Mouse (Mus musculus) embryonic fibroblast, embryonic 13.5 days (primary cell): ENCODE measurements around the gene Lmod3.

ENCODE experiments used
- CTCF ChIP-seq: IDR thresholded peaks from 2 replicates; pipeline ENCODE4 v1.5.1; 2011; ENCODE audit warnings: mild to moderate bottlenecking, control low read depth, low read length, moderate library complexity, borderline replicate concordance; ENCODE audit not compliant: insufficient read depth
- POLR2A ChIP-seq: IDR thresholded peaks from 2 replicates; pipeline ENCODE4 v1.6.1; 2011; ENCODE audit warnings: low read depth, mild to moderate bottlenecking, control low read depth, low read length, moderate library complexity

DNA sequence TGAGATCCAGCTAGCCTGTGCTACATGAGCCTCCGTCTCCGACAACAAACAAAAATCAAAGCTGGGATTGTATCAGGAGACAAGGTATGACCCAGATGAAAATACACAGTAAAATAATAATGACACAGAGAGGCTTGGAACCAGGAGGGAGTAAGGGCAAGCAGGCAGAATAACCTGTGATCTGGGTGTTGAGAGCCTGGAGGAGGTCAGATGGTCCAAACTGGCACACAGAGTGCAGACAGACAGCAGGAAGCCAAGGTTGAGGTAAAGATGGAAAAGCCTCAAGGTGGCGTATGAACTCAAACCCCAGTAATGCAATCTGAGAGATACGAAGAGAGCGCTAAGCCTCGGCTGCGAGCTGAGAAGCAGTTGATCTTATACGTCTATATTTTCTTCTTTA is 28.1 kb downstream of the Lmod3 start:
- TF ChIP-seq POLR2A (no peak), CTCF (no peak)
